Mouse (Mus musculus): Measurements from ENCODE around the gene Rabgap1. TPM values are rescaled to one million over a fixed set of nuclear protein-coding genes. Genes with fewer than 3 reads are reported as not detected.

Gene Rabgap1
- total RNA-seq, 4 experiments from 2014 or later = 29.6 to 34.5 (median 31.0) TPM

Other genes starting within 250 kb of the Rabgap1 start
- not detected for gene Olfr366, start 231.7 kb upstream of the Rabgap1 start, total RNA-seq (2022)
- gene Olfr368, start 116.8 kb upstream of the Rabgap1 start, total RNA-seq (2022) = not detected
- gene Pdcl, start 83.9 kb upstream of the Rabgap1 start, total RNA-seq (2022) = 10 to 100 TPM in 1 of 4 experiments, 1 to 10 TPM in 3; 8.2 to 11.7 (median 8.9) TPM
- gene Rc3h2, start 20.4 kb upstream of the Rabgap1 start, total RNA-seq (2022) = 10 to 100 TPM; 32.4 to 67.5 (median 43.8) TPM
- gene Zbtb26, start 144 bp upstream of the Rabgap1 start, total RNA-seq (2022) = 1 to 10 TPM; 3.3 to 5.3 (median 4.2) TPM
- 1 to 10 TPM; 2.3 to 3.8 (median 3.5) TPM for gene Zbtb6, start 108 bp upstream of the Rabgap1 start, total RNA-seq (2022)
- 1 to 10 TPM in 1 of 4 experiments, under 1 TPM in 3; 0.31 to 1.6 (median 0.40) TPM for gene Gpr21, start 73.1 kb downstream of the Rabgap1 start, total RNA-seq (2022)

All from gastrocnemius, adult 8-10 months (tissue).